Mouse (Mus musculus) G1E-ER4 (cell line): Measurements from ENCODE around the gene Fam124b. TPM values are rescaled to one million over a fixed set of nuclear protein-coding genes. Genes with fewer than 3 reads are reported as not detected.

Experiments
- GATA1 ChIP-seq: IDR thresholded peaks from one replicate; pipeline ENCODE4 v1.8.0; 2012; ENCODE audit warnings: low read length, inconsistent platforms
- polyA plus RNA-seq: library from polyadenylated mRNA; stranded (reverse); fragments of >175 nt; gene quantifications from 2 replicates; pipeline ENCODE4 v1.2.3, GENCODE M21; 2012

The Fam124b gene
- not detected in 2 replicates for polyA plus RNA-seq

DNA sequence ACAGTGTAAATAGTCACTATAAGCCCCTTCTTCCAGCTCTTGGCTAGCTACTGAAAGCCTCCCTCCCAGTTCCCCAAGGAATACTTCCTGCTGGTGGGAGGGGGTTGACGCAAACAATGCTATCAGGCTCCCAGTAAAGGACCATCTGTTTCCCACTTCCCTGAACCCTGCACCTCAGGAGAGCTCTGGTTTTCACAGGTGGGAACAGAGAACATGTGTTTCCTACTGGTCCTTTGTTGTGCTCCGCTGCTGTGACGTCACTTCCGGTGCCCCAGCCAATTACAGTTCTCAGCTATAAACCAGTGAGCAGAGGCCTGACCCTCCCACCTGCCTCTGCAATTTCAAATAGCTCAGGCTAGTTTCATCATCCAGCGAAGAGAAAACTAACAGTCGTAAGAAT is at the start of gene Fam124b:
Fam124b (minus strand) TSS at position 206 of the 400 bp plus-strand sequence.
- TF ChIP-seq GATA1: no peak

DNA sequence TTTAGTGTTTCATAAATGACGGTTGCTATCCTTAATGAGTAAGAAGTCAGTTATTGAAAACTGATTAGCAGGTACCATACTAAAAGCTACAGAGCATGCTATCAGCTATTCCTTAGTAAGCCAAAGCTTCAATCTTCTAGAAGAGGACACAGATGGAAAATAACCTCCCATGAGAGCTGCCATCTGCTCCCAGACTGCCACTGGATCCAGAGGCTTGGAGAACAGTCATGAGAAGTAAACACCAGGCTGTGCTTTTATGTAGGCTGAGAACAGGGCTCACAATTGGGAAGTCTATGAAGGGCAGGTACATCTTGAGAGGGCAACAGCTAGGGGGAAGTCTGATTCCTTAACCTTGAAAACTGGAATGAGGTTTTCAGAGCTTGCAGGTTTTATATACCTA is 42.2 kb upstream of the Fam124b start:
- no peak for TF ChIP-seq GATA1

DNA sequence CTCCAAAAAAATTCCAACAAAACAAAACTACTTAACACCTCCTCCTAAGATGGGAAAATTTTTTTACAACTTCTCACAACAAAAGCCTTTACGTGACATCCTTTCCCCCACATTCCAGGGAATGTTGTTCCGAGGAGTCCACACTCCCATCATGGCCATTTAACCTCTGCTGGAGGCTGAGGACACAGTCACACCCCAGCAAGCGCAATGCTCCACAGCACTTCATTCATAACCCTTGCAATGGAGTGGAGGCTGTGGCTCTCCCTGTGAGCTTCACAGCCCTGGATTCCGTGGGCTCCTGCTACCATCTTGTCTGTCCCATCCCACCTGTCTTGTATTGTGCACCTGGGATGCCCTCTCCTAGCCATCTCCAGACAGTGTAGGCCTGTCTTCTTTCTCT is 40.4 kb upstream of the Fam124b start:
- TF ChIP-seq GATA1: no peak

DNA sequence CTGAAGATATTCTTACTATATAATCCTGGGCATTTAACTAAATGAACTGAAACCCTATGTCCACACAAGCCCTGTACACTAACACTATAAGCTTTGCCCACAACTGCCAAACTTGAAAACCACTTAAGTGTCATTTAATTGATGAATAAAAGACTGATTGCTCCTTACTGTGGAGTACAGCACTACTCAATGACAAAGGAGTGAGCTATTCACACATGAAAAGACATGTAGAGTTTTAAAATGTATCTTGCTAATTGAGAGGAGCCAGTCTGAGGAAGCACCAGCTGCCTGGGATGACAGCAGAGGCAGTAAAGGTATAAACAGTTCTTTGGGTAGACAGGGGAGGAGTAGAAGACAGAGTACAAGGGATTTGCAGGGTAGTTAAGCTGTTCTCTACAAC is 35.0 kb upstream of the Fam124b start:
- TF ChIP-seq GATA1: no peak

- no peak for TF ChIP-seq GATA1
Observed at GRCm38 (mm10) chr1:80250247-80250646, 32.0 kb upstream of the Fam124b start.

DNA sequence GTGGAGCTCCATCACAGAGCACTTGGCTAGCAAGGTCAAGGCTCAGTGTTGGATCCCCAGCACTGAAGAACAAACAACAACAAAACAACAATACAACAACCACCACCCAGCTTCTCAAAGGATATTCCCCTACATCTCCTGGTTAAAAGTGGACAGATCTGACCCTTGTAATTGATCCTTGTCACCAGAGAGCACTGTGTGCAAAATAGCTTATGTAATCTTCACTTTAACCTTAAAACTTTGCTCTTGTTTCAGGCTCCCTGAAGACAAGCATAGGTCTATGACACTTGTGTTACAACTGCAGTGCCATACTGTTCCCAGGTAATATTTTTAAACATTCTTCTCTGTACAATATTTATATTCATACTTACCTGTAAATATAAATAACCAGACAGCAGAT is 28.9 kb upstream of the Fam124b start:
- no peak for TF ChIP-seq GATA1

- no peak for TF ChIP-seq GATA1
Observed at GRCm38 (mm10) chr1:80244123-80244522, 25.9 kb upstream of the Fam124b start.

DNA sequence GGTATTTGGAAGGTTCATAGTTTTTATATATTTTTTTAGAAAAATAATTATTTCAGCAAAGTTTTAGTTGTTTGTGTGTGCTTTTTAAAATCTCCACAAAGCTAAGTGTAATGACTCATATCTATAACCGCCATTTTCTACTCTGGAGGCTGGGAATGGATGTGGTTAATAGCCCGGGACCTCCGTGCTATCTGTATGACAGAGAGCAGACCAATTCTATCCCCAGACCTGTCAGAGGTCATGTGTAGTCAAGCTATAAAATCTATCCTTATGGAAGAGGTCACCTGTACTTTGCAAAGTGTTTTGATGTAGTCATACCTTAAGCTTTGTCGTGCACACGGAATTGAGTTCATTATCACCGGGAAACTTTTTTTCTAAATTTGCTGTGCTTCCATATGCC is 23.3 kb upstream of the Fam124b start:
- no peak for TF ChIP-seq GATA1

GRCm38 (mm10) chr1:80240017-80240660 is 21.9 kb upstream of the Fam124b start:
- no peak for TF ChIP-seq GATA1

DNA sequence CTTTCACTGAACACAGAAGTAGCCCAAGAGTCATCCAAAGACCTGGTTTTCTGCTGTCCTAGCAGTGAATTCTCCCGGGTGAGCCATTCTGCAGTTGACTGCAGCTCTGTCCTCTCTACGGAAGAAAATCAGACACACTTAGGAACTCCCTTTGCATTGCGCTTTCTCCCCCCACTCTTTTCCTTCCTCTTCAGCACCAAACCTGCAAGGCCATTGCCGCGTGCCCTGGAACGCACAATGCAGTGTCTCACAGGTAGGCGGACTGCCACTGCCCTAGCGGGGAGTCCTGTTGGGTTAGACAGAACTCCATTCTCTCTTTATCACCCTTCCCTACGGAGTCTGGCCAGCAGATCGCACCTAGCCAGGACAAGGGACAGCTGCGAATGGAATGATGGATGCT is 21.2 kb upstream of the Fam124b start:
- TF ChIP-seq GATA1: no peak

- no peak for TF ChIP-seq GATA1
Observed at GRCm38 (mm10) chr1:80236951-80237702, 18.9 kb upstream of the Fam124b start.

DNA sequence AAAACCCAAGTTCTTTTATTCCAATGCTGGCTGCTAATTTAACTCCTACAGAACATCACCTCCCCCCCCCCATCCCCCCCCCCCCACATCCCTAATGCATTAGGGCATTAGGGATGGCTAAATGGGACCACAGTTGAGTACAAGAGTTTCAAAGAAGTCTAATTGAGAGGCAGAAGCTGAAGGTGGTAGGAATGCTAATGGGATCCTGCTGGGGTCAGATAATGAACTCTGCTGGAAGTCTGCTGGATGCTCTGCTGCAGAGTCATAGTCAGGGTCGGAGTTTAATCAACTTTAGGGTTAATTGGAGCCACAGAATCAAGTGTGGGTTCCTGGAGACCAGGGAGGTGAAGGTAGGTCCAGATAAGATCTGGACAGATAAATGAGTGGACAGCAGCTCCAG is 17.9 kb upstream of the Fam124b start:
- TF ChIP-seq GATA1: no peak

DNA sequence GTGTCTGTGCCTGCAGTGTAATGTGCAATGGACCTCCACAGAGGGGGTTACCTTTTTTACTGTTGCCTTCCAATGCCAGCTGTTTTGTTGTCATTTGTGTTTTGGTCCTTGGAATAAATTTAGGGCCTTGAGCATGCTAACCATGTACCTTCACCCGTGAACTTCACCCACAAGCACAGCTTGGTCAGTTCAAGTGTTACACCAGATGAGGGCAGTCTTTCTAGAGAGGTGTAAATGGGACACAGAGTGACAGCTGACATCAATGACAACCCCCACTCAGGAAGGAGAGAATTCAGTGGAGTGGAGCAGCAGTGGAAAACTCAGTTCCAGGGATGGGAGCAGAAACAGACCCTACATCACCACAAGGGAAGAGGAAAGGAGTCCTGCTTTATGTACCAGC is 12.3 kb upstream of the Fam124b start:
- TF ChIP-seq GATA1: no peak

GRCm38 (mm10) chr1:80224839-80225412 is 6.7 kb upstream of the Fam124b start:
- TF ChIP-seq GATA1: no peak

DNA sequence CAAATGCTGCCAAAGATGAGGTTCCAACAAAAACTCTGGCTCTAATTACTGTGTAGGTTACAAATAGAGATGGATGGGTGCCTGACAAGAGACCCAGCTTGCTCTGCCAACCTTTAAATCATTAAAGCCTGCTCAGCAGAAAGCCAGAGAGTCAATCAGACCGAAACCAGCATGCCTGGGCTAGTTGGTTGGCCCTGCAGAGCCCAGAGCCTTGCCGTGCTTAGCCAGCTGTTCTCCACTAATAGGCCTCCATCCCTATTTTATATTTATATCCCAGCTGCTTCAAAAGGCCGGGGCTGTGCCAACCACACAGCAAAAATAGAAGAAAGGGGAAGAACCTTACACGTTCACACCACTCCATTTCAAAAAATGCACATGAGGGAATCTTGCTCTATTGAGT is 2.9 kb upstream of the Fam124b start:
- TF ChIP-seq GATA1: no peak

GRCm38 (mm10) chr1:80213826-80214225 is 4.4 kb downstream of the Fam124b start:
- no peak for TF ChIP-seq GATA1

DNA sequence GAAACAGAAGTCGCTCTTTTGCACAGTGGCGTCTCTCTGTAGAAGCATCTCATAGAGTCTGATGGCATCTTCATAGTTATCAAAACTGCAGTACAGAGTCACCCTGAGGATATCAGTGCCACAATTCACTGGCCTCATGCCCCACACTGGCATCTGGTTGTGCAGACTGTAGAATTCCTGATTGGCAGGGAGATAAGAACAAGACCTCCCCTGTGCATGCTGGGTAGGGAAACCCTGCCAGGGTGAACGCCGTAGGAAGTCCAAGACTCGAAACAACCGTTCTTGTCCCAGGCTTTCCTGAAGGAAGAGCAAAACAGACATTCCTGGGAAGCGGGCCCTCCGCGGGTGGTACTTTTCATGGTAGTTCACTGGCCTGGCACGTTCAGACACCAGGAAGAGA is 5.1 kb downstream of the Fam124b start:
- no peak for TF ChIP-seq GATA1

DNA sequence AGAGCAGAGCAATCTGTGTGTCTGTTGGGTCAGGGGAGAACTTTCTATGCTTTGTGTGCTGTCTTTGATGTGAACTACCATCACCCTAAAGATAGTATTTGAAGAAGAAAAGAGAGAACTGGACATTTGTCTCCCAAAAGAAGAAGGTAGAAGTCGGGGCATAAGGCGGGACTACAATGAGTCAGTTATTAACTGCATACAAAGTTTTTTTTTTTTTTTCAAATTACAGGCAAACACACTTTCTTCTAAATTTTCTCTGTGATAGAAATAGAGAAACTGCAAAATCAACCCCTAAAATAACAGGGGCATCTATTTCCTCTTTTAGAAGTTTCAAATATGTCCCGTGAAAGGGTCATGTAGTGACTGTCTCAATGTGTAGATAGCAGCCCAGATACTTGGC is 16.0 kb downstream of the Fam124b start:
- no peak for TF ChIP-seq GATA1
